In genomic region chr15:92441630-92442180, GRCm38 (mm10) we compare ENCODE assay signal across 13 mouse cellular contexts. TPM values are rescaled to one million over a fixed set of nuclear protein-coding genes. Genes with fewer than 3 reads are reported as not detected.
DNase-seq lines count a peak whose midpoint lies in the region; ATAC-seq and TF ChIP-seq lines count a peak whose summit lies in the region.
"Had no signal": no experiment of that assay in that cellular context is flagged by ENCODE, and none has a peak within 500 bp of the region (broad histone marks: within the 10 kb centered on the region; RNA-seq: fewer than 3 reads in every experiment).

No protein-coding gene starts in this region.

- WGBS in forebrain, embryonic 13.5 days: 67% methylated on average over 19 of the region's 19 CpGs
- WGBS in forebrain, embryonic 11.5 days: 85% methylated on average over 19 of the region's 19 CpGs
- WGBS in midbrain, embryonic 11.5 days: 85% methylated on average over 19 of the region's 19 CpGs
- 72% methylated on average over 19 of the region's 19 CpGs for WGBS in midbrain, embryonic 15.5 days
- 39% methylated on average over 19 of the region's 19 CpGs for WGBS in limb, embryonic 12.5 days
- 81% methylated on average over 19 of the region's 19 CpGs for WGBS in cerebellum, adult 2 months

- ATAC-seq in forebrain, embryonic 13.5 days: no peak
- no peak for ATAC-seq in forebrain, embryonic 11.5 days (replicated peaks; ENCODE audit: low FRiP score)
- ATAC-seq in midbrain, embryonic 11.5 days (ENCODE audit: low FRiP score): no peak
- no peak for ATAC-seq in midbrain, embryonic 15.5 days (replicated peaks)
- no peak for ATAC-seq in limb, embryonic 12.5 days (ENCODE audit: insufficient number of reproducible peaks, insufficient read depth, low FRiP score, low TSS enrichment, low read depth)
- no peak for ATAC-seq in megakaryocyte-erythroid progenitor cell, adult 5-6 weeks (replicated peaks; ENCODE audit: low FRiP score, low TSS enrichment, poor library complexity, severe bottlenecking)

- H3K4me2 ChIP-seq in forebrain, embryonic 13.5 days: peak overlapping the region; percentile 9; the same call in 1 of the 2 replicates
- no peak overlapping the region for H3K4me2 ChIP-seq in forebrain, embryonic 11.5 days (ENCODE audit: low read depth, low read length, severe bottlenecking)
- no peak overlapping the region for H3K4me2 ChIP-seq in midbrain, embryonic 11.5 days
- H3K4me2 ChIP-seq in midbrain, embryonic 15.5 days: no peak overlapping the region; the same call in 1 of the 2 replicates
- H3K4me2 ChIP-seq in limb, embryonic 12.5 days: peak overlapping the region; percentile 45
- H3K4me2 ChIP-seq: embryonic facial prominence, embryonic 13.5 days had no signal

- no peak for DNase-seq in forebrain, embryonic 11.5 days (ENCODE audit: low spot score)
- peak; percentile 70 for DNase-seq in midbrain, embryonic 11.5 days (ENCODE audit: low spot score, missing footprints)
- DNase-seq in retina, postnatal 1 day: peak; percentile 55
- DNase-seq in cerebellum, adult 2 months: no peak
- DNase-seq: lung, postnatal 4 days; thymus, postnatal 14 days had no signal

- no peak overlapping the region for H3K4me3 ChIP-seq in forebrain, embryonic 13.5 days
- H3K4me3 ChIP-seq in forebrain, embryonic 11.5 days (ENCODE audit: low read depth, low read length): no peak overlapping the region
- no peak overlapping the region for H3K4me3 ChIP-seq in midbrain, embryonic 11.5 days (ENCODE audit: low read depth, low read length)
- H3K4me3 ChIP-seq in midbrain, embryonic 15.5 days: no peak overlapping the region
- 0 out of 2 replicates have a peak overlapping the region, but pooled peaks have one; percentile 7 for H3K4me3 ChIP-seq in limb, embryonic 12.5 days (replicated peaks)
- H3K4me3 ChIP-seq in cerebellum, adult 2 months (replicated peaks; ENCODE audit: insufficient read depth, low read depth, low read length): no peak overlapping the region
- H3K4me3 ChIP-seq: embryonic facial prominence, embryonic 13.5 days had no signal

- no peak for TF ChIP-seq POLR2A in cerebellum, adult 2 months (IDR thresholded peaks at IDR 0.05; ENCODE audit: borderline replicate concordance, insufficient read depth, low read length)

- H3K9ac ChIP-seq in forebrain, embryonic 13.5 days: no peak overlapping the region
- no peak overlapping the region for H3K9ac ChIP-seq in forebrain, embryonic 11.5 days (ENCODE audit: low read length)
- H3K9ac ChIP-seq in midbrain, embryonic 11.5 days (ENCODE audit: low read length): no peak overlapping the region
- H3K9ac ChIP-seq in midbrain, embryonic 15.5 days: no peak overlapping the region
- no peak overlapping the region for H3K9ac ChIP-seq in limb, embryonic 12.5 days (replicated peaks)
- H3K9ac ChIP-seq: embryonic facial prominence, embryonic 13.5 days had no signal

- no peaks in the 10 kb centered on the region for H3K9me3 ChIP-seq in forebrain, embryonic 13.5 days (replicated peaks)
- no peaks in the 10 kb centered on the region for H3K9me3 ChIP-seq in forebrain, embryonic 11.5 days (ENCODE audit: control insufficient read depth, low read length)
- H3K9me3 ChIP-seq in midbrain, embryonic 11.5 days (ENCODE audit: control insufficient read depth, low read length): no peaks in the 10 kb centered on the region
- no peaks in the 10 kb centered on the region for H3K9me3 ChIP-seq in midbrain, embryonic 15.5 days
- no peaks in the 10 kb centered on the region for H3K9me3 ChIP-seq in limb, embryonic 12.5 days
- H3K9me3 ChIP-seq: embryonic facial prominence, embryonic 13.5 days had no signal

- H3K27me3 ChIP-seq in forebrain, embryonic 13.5 days: no peaks in the 10 kb centered on the region
- H3K27me3 ChIP-seq in forebrain, embryonic 11.5 days (ENCODE audit: control insufficient read depth, insufficient read depth, low read length): no peaks in the 10 kb centered on the region
- no peaks in the 10 kb centered on the region for H3K27me3 ChIP-seq in midbrain, embryonic 11.5 days (ENCODE audit: control insufficient read depth, insufficient read depth, low read length)
- no peaks in the 10 kb centered on the region for H3K27me3 ChIP-seq in midbrain, embryonic 15.5 days (replicated peaks)
- H3K27me3 ChIP-seq in limb, embryonic 12.5 days: no peaks in the 10 kb centered on the region
- no peaks in the 10 kb centered on the region for H3K27me3 ChIP-seq in cerebellum, adult 2 months (ENCODE audit: control insufficient read depth, insufficient read depth, low read length)
- H3K27me3 ChIP-seq: embryonic facial prominence, embryonic 13.5 days had no signal

- TF ChIP-seq CTCF in cerebellum, adult 2 months (IDR thresholded peaks at IDR 0.05; ENCODE audit: borderline replicate concordance, insufficient read depth, low read depth, low read length): no peak

- H3K36me3 ChIP-seq in forebrain, embryonic 13.5 days (ENCODE audit: poor library complexity, severe bottlenecking): no peaks in the 10 kb centered on the region
- no peaks in the 10 kb centered on the region for H3K36me3 ChIP-seq in forebrain, embryonic 11.5 days (ENCODE audit: control insufficient read depth, insufficient read depth, low read length)
- H3K36me3 ChIP-seq in midbrain, embryonic 11.5 days (ENCODE audit: control insufficient read depth, insufficient read depth, low read length): no peaks in the 10 kb centered on the region
- no peaks in the 10 kb centered on the region for H3K36me3 ChIP-seq in midbrain, embryonic 15.5 days (replicated peaks)
- H3K36me3 ChIP-seq in limb, embryonic 12.5 days: no peaks in the 10 kb centered on the region
- H3K36me3 ChIP-seq: embryonic facial prominence, embryonic 13.5 days; G1E had no signal

- peaks cover 5% of the 10 kb centered on the region; the same call in 1 of the 2 replicates for H3K4me1 ChIP-seq in forebrain, embryonic 13.5 days
- H3K4me1 ChIP-seq in forebrain, embryonic 11.5 days (replicated peaks; ENCODE audit: control insufficient read depth, insufficient read depth, low read length): no peaks in the 10 kb centered on the region
- no peaks in the 10 kb centered on the region for H3K4me1 ChIP-seq in midbrain, embryonic 11.5 days (ENCODE audit: control insufficient read depth, insufficient read depth, low read length)
- H3K4me1 ChIP-seq in midbrain, embryonic 15.5 days: no peaks in the 10 kb centered on the region; the same call in 1 of the 2 replicates
- no peaks in the 10 kb centered on the region; the same call in 1 of the 2 replicates for H3K4me1 ChIP-seq in limb, embryonic 12.5 days (replicated peaks)
- H3K4me1 ChIP-seq in cerebellum, adult 2 months (ENCODE audit: control insufficient read depth, insufficient read depth, low read length): no peaks in the 10 kb centered on the region
- H3K4me1 ChIP-seq: embryonic facial prominence, embryonic 13.5 days had no signal

- no peak overlapping the region for H3K27ac ChIP-seq in forebrain, embryonic 13.5 days
- H3K27ac ChIP-seq in forebrain, embryonic 11.5 days (ENCODE audit: low read depth, low read length): no peak overlapping the region
- H3K27ac ChIP-seq in midbrain, embryonic 11.5 days (ENCODE audit: low read depth, low read length): no peak overlapping the region
- H3K27ac ChIP-seq in midbrain, embryonic 15.5 days: no peak overlapping the region
- no peak overlapping the region for H3K27ac ChIP-seq in limb, embryonic 12.5 days
- H3K27ac ChIP-seq in cerebellum, adult 2 months (ENCODE audit: insufficient read depth, low read length): no peak overlapping the region
- H3K27ac ChIP-seq: embryonic facial prominence, embryonic 13.5 days had no signal

RNA-seq across cellular contexts. Expression of gene Pdzrn4, which starts 45.0 kb away (rescaled TPM):
- 10.3 and 10.5 TPM in 2 replicates for polyA plus RNA-seq in forebrain, embryonic 13.5 days (2015; fragmentation: Nextera tagmentation; extraction: Ambion mirVana)
- 3.2 and 3.8 TPM in 2 replicates for polyA plus RNA-seq in forebrain, embryonic 11.5 days (2014; fragmentation: Nextera tagmentation; extraction: Ambion mirVana)
- polyA plus RNA-seq in midbrain, embryonic 11.5 days (2014; fragmentation: Nextera tagmentation; extraction: Ambion mirVana): 7.8 and 8.5 TPM in 2 replicates
- 35.1 and 35.5 TPM in 2 replicates for polyA plus RNA-seq in midbrain, embryonic 15.5 days (2015; fragmentation: Nextera tagmentation; extraction: Ambion mirVana)
- 1.0 and 1.2 TPM in 2 replicates for polyA plus RNA-seq in limb, embryonic 12.5 days (2016; fragmentation: Nextera tagmentation; extraction: Ambion mirVana)
- not detected in 2 replicates for total RNA-seq in megakaryocyte-erythroid progenitor cell, adult 5-6 weeks (2014; fragmentation: Nextera tagmentation)
- not detected in 2 replicates for total RNA-seq in megakaryocyte-erythroid progenitor cell, adult 5-6 weeks (2017)
- polyA plus RNA-seq in cerebellum, adult 2 months (2012; rRNA removed): 1.9 and 2.1 TPM in 2 replicates
- total RNA-seq: neutrophil, adult 5-6 weeks had no signal
- polyA plus RNA-seq: G1E had no signal

Comparison
In these comparisons a context has a peak if more than half of its experiments do, and no peak if none do; other contexts are left out.
1. H3K4me2 ChIP-seq: peak in forebrain, embryonic 13.5 days (single experiment) and limb, embryonic 12.5 days (single experiment); none in forebrain, embryonic 11.5 days (single experiment), midbrain, embryonic 11.5 days (single experiment) and midbrain, embryonic 15.5 days (single experiment).
2. DNase-seq: peak in midbrain, embryonic 11.5 days (single experiment) and retina, postnatal 1 day (single experiment); none in forebrain, embryonic 11.5 days (single experiment) and cerebellum, adult 2 months (0 of 2).